Mouse (Mus musculus) heart, adult 2 months (tissue): ENCODE results near the gene Bmper.

Experiments used
- CTCF ChIP-seq: fragments of 200-600 bp; IDR thresholded peaks from 2 replicates; pipeline ENCODE4 v1.8.1; 2022; ENCODE audit warnings: antibody characterized with exemption, mild to moderate bottlenecking, moderate library complexity
- EP300 ChIP-seq: fragments of 200-500 bp; IDR thresholded peaks from 2 replicates; pipeline ENCODE4 v1.6.1; 2011; ENCODE audit warnings: low read depth, low read length, control low read depth; ENCODE audit not compliant: insufficient read depth
- POLR2A ChIP-seq: fragments of 200-500 bp; IDR thresholded peaks from 2 replicates; pipeline ENCODE4 v1.6.1; 2011; ENCODE audit warnings: mild to moderate bottlenecking, low read depth, low read length, control low read depth; ENCODE audit not compliant: insufficient read depth

DNA sequence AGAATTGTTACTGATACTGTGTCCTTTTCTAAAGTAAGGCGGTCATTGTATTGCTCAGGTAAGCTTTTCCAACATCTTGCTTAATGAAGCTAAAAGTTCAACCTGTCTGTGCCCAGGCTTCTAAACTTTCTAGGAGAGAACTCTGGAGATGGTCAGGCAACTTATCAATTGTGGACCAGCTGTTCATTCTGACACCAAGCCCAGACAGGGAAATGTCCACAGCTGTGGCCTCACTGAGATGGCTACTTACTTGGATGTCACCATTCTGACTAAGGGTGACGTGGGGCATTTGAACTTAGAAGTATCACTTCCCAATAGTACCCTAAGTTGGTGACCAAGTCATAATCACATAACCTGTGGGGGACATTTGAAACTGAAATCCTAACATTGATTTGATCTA, 129.5 kb downstream of the Bmper start:
- TF ChIP-seq CTCF (no peak), POLR2A (no peak), EP300 (no peak)
